Mouse (Mus musculus): Measurements from ENCODE around the gene Hist1h2ab. TPM values are rescaled to one million over a fixed set of nuclear protein-coding genes. Genes with fewer than 3 reads are reported as not detected.
"Not testable (repeated sequence)": the region's sequence is repeated elsewhere in the genome, so short reads cannot be mapped to it uniquely, and the experiment has no call there.

The Hist1h2ab gene
- polyA plus RNA-seq, 1 experiment from 2014 or later = 49.0 TPM

GRCm38 (mm10) chr13:23710374-23711089, 40.4 kb upstream of the Hist1h2ab start, which contains the start of gene Hfe:
Gene Hfe (minus strand): TSS chr13:23710854.
- WGBS (ENCODE audit: insufficient replicate concordance) = 2% methylated on average over 17 of the region's 17 CpGs
- peak; percentile 65 for ATAC-seq (ENCODE audit: low read depth)
- H3K27ac ChIP-seq (ENCODE audit: low read length) = peak within 1 kb of the TSS; percentile 55

GRCm38 (mm10) chr13:23716261-23717042, 34.5 kb upstream of the Hist1h2ab start:
- Histone ChIP-seq H3K36me3 (ENCODE audit: control insufficient read depth, insufficient read depth) (no peaks in the 10 kb centered on the region), H3K4me1 (ENCODE audit: control insufficient read depth, low read depth, low read length) (peaks cover under 1% of the 10 kb centered on the region; the same call in 1 of the 2 replicates), H3K9me3 (replicated peaks; ENCODE audit: control insufficient read depth, low read length) (no peaks in the 10 kb centered on the region), H3K4me2 (ENCODE audit: low read depth, low read length) (no peak overlapping the region), H3K4me3 (ENCODE audit: low read depth, low read length) (no peak overlapping the region), H3K27me3 (ENCODE audit: control insufficient read depth, insufficient read depth, low read depth, low read length) (no peaks in the 10 kb centered on the region), H3K27ac (ENCODE audit: low read length) (no peak overlapping the region), H3K9ac (ENCODE audit: low read depth, low read length) (no peak overlapping the region)
- ATAC-seq (ENCODE audit: low read depth) = no peak
- 23% methylated on average over 5 of the region's 5 CpGs for WGBS (ENCODE audit: insufficient replicate concordance)

More at GRCm38 (mm10) chr13:23710374-23711089, 40.4 kb upstream of the Hist1h2ab start, which contains the start of gene Hfe:
- Histone ChIP-seq H3K4me3 (ENCODE audit: low read depth, low read length) (peak within 1 kb of the TSS; percentile 54), H3K9me3 (replicated peaks; ENCODE audit: control insufficient read depth, low read length) (no peaks in the 10 kb centered on the region), H3K27me3 (ENCODE audit: control insufficient read depth, insufficient read depth, low read depth, low read length) (no peaks in the 10 kb centered on the region; the same call in 1 of the 2 replicates), H3K4me2 (ENCODE audit: low read depth, low read length) (peak within 1 kb of the TSS; percentile 50), H3K4me1 (ENCODE audit: control insufficient read depth, low read depth, low read length) (peaks cover 9% of the 10 kb centered on the region), H3K9ac (ENCODE audit: low read depth, low read length) (peak within 1 kb of the TSS; percentile 52), H3K36me3 (ENCODE audit: control insufficient read depth, insufficient read depth) (no peaks in the 10 kb centered on the region)

- H3K27ac ChIP-seq (ENCODE audit: low read length) = no peak overlapping the region
- 46% methylated on average over 11 of the region's 11 CpGs for WGBS (ENCODE audit: insufficient replicate concordance)
Measured at GRCm38 (mm10) chr13:23717176-23717575, 33.8 kb upstream of the Hist1h2ab start.

GRCm38 (mm10) chr13:23717593-23718245, 33.2 kb upstream of the Hist1h2ab start:
- not testable (repeated sequence) for H3K4me1 ChIP-seq (ENCODE audit: control insufficient read depth, low read depth, low read length); H3K9ac ChIP-seq (ENCODE audit: low read depth, low read length); H3K27me3 ChIP-seq (ENCODE audit: control insufficient read depth, insufficient read depth, low read depth, low read length); H3K4me3 ChIP-seq (ENCODE audit: low read depth, low read length); H3K36me3 ChIP-seq (ENCODE audit: control insufficient read depth, insufficient read depth); H3K4me2 ChIP-seq (ENCODE audit: low read depth, low read length); H3K9me3 ChIP-seq (replicated peaks; ENCODE audit: control insufficient read depth, low read length); ATAC-seq (ENCODE audit: low read depth)
- 0 out of 2 replicates have a peak overlapping the region, but pooled peaks have one; percentile 9 for H3K27ac ChIP-seq (ENCODE audit: low read length)
- 9% methylated on average over 2 of the region's 2 CpGs for WGBS (ENCODE audit: insufficient replicate concordance)

More at GRCm38 (mm10) chr13:23717176-23717575, 33.8 kb upstream of the Hist1h2ab start:
- H3K9me3 ChIP-seq (replicated peaks; ENCODE audit: control insufficient read depth, low read length) = no peaks in the 10 kb centered on the region
- H3K36me3 ChIP-seq (ENCODE audit: control insufficient read depth, insufficient read depth) = no peaks in the 10 kb centered on the region
- H3K9ac ChIP-seq (ENCODE audit: low read depth, low read length) = no peak overlapping the region
- no peaks in the 10 kb centered on the region for H3K27me3 ChIP-seq (ENCODE audit: control insufficient read depth, insufficient read depth, low read depth, low read length)
- no peaks in the 10 kb centered on the region for H3K4me1 ChIP-seq (ENCODE audit: control insufficient read depth, low read depth, low read length)
- H3K4me2 ChIP-seq (ENCODE audit: low read depth, low read length) = no peak overlapping the region
- no peak overlapping the region for H3K4me3 ChIP-seq (ENCODE audit: low read depth, low read length)
- no peak for ATAC-seq (ENCODE audit: low read depth)

- 53% methylated on average over 4 of the region's 4 CpGs for WGBS (ENCODE audit: insufficient replicate concordance)
- Histone ChIP-seq H3K9ac (ENCODE audit: low read depth, low read length) (no peak overlapping the region), H3K9me3 (replicated peaks; ENCODE audit: control insufficient read depth, low read length) (no peaks in the 10 kb centered on the region), H3K4me3 (ENCODE audit: low read depth, low read length) (no peak overlapping the region), H3K27me3 (ENCODE audit: control insufficient read depth, insufficient read depth, low read depth, low read length) (no peaks in the 10 kb centered on the region), H3K27ac (ENCODE audit: low read length) (no peak overlapping the region), H3K4me2 (ENCODE audit: low read depth, low read length) (no peak overlapping the region), H3K36me3 (ENCODE audit: control insufficient read depth, insufficient read depth) (no peaks in the 10 kb centered on the region), H3K4me1 (ENCODE audit: control insufficient read depth, low read depth, low read length) (peaks cover 23% of the 10 kb centered on the region)
- 0 out of 2 replicates have a peak, but pooled peaks have one; percentile 35 for ATAC-seq (ENCODE audit: low read depth)
Measured at GRCm38 (mm10) chr13:23724239-23724638, 26.7 kb upstream of the Hist1h2ab start.

- no peaks in the 10 kb centered on the region for H3K36me3 ChIP-seq (ENCODE audit: control insufficient read depth, insufficient read depth)
- H3K9ac ChIP-seq (ENCODE audit: low read depth, low read length) = no peak overlapping the region
- no peak for ATAC-seq (ENCODE audit: low read depth)
- no peaks in the 10 kb centered on the region for H3K27me3 ChIP-seq (ENCODE audit: control insufficient read depth, insufficient read depth, low read depth, low read length)
- H3K9me3 ChIP-seq (replicated peaks; ENCODE audit: control insufficient read depth, low read length) = no peaks in the 10 kb centered on the region
- no peak overlapping the region for H3K4me2 ChIP-seq (ENCODE audit: low read depth, low read length)
- H3K4me1 ChIP-seq (ENCODE audit: control insufficient read depth, low read depth, low read length) = peaks cover 29% of the 10 kb centered on the region
- H3K4me3 ChIP-seq (ENCODE audit: low read depth, low read length) = no peak overlapping the region
- no peak overlapping the region for H3K27ac ChIP-seq (ENCODE audit: low read length)
- 40% methylated on average over 1 of the region's 1 CpGs for WGBS (ENCODE audit: insufficient replicate concordance)
Measured at GRCm38 (mm10) chr13:23725213-23725612, 25.7 kb upstream of the Hist1h2ab start.

- ATAC-seq (ENCODE audit: low read depth) = no peak
- H3K4me1 ChIP-seq (ENCODE audit: control insufficient read depth, low read depth, low read length) = peaks cover 30% of the 10 kb centered on the region
- H3K27me3 ChIP-seq (ENCODE audit: control insufficient read depth, insufficient read depth, low read depth, low read length) = no peaks in the 10 kb centered on the region
- H3K4me2 ChIP-seq (ENCODE audit: low read depth, low read length) = peak overlapping the region; percentile 29; the same call in 1 of the 2 replicates
- no peaks in the 10 kb centered on the region for H3K36me3 ChIP-seq (ENCODE audit: control insufficient read depth, insufficient read depth)
- peak overlapping the region; percentile 26; the same call in 1 of the 2 replicates for H3K9ac ChIP-seq (ENCODE audit: low read depth, low read length)
- 51% methylated on average over 18 of the region's 18 CpGs for WGBS (ENCODE audit: insufficient replicate concordance)
- H3K4me3 ChIP-seq (ENCODE audit: low read depth, low read length) = no peak overlapping the region
- H3K9me3 ChIP-seq (replicated peaks; ENCODE audit: control insufficient read depth, low read length) = no peaks in the 10 kb centered on the region
- 0 out of 2 replicates have a peak overlapping the region, but pooled peaks have one; percentile 29 for H3K27ac ChIP-seq (ENCODE audit: low read length)
Measured at GRCm38 (mm10) chr13:23728472-23729191, 22.3 kb upstream of the Hist1h2ab start.

- 55% methylated on average over 9 of the region's 9 CpGs for WGBS (ENCODE audit: insufficient replicate concordance)
- H3K4me3 ChIP-seq (ENCODE audit: low read depth, low read length) = no peak overlapping the region
- H3K9ac ChIP-seq (ENCODE audit: low read depth, low read length) = no peak overlapping the region
- no peaks in the 10 kb centered on the region for H3K36me3 ChIP-seq (ENCODE audit: control insufficient read depth, insufficient read depth)
- no peak for ATAC-seq (ENCODE audit: low read depth)
- H3K27ac ChIP-seq (ENCODE audit: low read length) = no peak overlapping the region
- no peaks in the 10 kb centered on the region for H3K9me3 ChIP-seq (replicated peaks; ENCODE audit: control insufficient read depth, low read length)
- H3K27me3 ChIP-seq (ENCODE audit: control insufficient read depth, insufficient read depth, low read depth, low read length) = no peaks in the 10 kb centered on the region
- peaks cover 28% of the 10 kb centered on the region for H3K4me1 ChIP-seq (ENCODE audit: control insufficient read depth, low read depth, low read length)
- H3K4me2 ChIP-seq (ENCODE audit: low read depth, low read length) = no peak overlapping the region
Measured at GRCm38 (mm10) chr13:23729192-23729525, 21.8 kb upstream of the Hist1h2ab start.
